Mouse (Mus musculus): Measurements from ENCODE around the gene Gm11939. TPM values are rescaled to one million over a fixed set of nuclear protein-coding genes. Genes with fewer than 3 reads are reported as not detected.

The Gm11939 gene
- polyA plus RNA-seq (2012; rRNA removed), result not detected in 2 replicates

GRCm38 (mm10) chr11:99559366-99559765, at the start of gene Gm11939:
Gm11939 (minus strand) TSS chr11:99559466.

GRCm38 (mm10) chr11:99603208-99603607, 43.9 kb upstream of the Gm11939 start, which contains the start of gene Gm11938:
Gm11938 (minus strand) TSS chr11:99603308.

GRCm38 (mm10) chr11:99597742-99598141, 38.5 kb upstream of the Gm11939 start, which contains the start of gene Krtap9-3:
Krtap9-3 (minus strand) TSS chr11:99598105.

GRCm38 (mm10) chr11:99590981-99591380, 31.7 kb upstream of the Gm11939 start, which contains the start of gene Krtap1-3:
Krtap1-3 (minus strand) TSS chr11:99591339.

GRCm38 (mm10) chr11:99583245-99583704, 24.0 kb upstream of the Gm11939 start, which contains the start of gene Krtap1-4:
Krtap1-4 (minus strand) TSS chr11:99583654.

GRCm38 (mm10) chr11:99580636-99581035, 21.4 kb upstream of the Gm11939 start, which contains the start of gene Krtap1-5:
Krtap1-5 (minus strand) TSS chr11:99581016.

GRCm38 (mm10) chr11:99566530-99566929, 7.3 kb upstream of the Gm11939 start, which contains the start of gene Krtap3-1:
Krtap3-1 (minus strand) TSS chr11:99566630.

GRCm38 (mm10) chr11:99556753-99557152, 2.5 kb downstream of the Gm11939 start, which contains the start of gene Krtap3-2:
Krtap3-2 (minus strand) TSS chr11:99556853.

GRCm38 (mm10) chr11:99550765-99551164, 8.5 kb downstream of the Gm11939 start, which contains the start of gene Krtap3-3:
Krtap3-3 (minus strand) TSS chr11:99550865.

GRCm38 (mm10) chr11:99521288-99521860, 37.9 kb downstream of the Gm11939 start, which contains the start of gene Krt39:
Krt39 (minus strand) TSS chr11:99521338.

Other genes with a start within 250 kb of the Gm11939 start
- 0.01 TPM in 1 of 2 replicates, not detected in the other for gene Krt25, start 236.5 kb downstream of the Gm11939 start, polyA plus RNA-seq (2012; rRNA removed)
- gene Krt26, start 221.5 kb downstream of the Gm11939 start, polyA plus RNA-seq (2012; rRNA removed), result not detected in 2 replicates
- not detected in 2 replicates for gene Krt27, start 208.4 kb downstream of the Gm11939 start, polyA plus RNA-seq (2012; rRNA removed)
- gene Krt28, start 184.6 kb downstream of the Gm11939 start, polyA plus RNA-seq (2012; rRNA removed), result 0.06 TPM in 1 of 2 replicates, not detected in the other
- 1.2 and 1.3 TPM in 2 replicates for gene Krt10, start 170.1 kb downstream of the Gm11939 start, polyA plus RNA-seq (2012; rRNA removed)
- 0.03 and 0.05 TPM in 2 replicates for gene Krt12, start 137.2 kb downstream of the Gm11939 start, polyA plus RNA-seq (2012; rRNA removed)
- gene Krt20, start 121.3 kb downstream of the Gm11939 start, polyA plus RNA-seq (2012; rRNA removed), result 16.0 and 17.2 TPM in 2 replicates
- gene Krt23, start 66.3 kb downstream of the Gm11939 start, polyA plus RNA-seq (2012; rRNA removed), result 0.40 and 0.45 TPM in 2 replicates
- not detected in 2 replicates for gene Krt39, start 38.1 kb downstream of the Gm11939 start, polyA plus RNA-seq (2012; rRNA removed)
- gene Krt40, start 16.3 kb downstream of the Gm11939 start, polyA plus RNA-seq (2012; rRNA removed), result not detected in 2 replicates
- not detected in 2 replicates for gene Krtap3-3, start 8.6 kb downstream of the Gm11939 start, polyA plus RNA-seq (2012; rRNA removed)
- not detected in 2 replicates for gene Krtap3-2, start 2.6 kb downstream of the Gm11939 start, polyA plus RNA-seq (2012; rRNA removed)
- not detected in 2 replicates for gene Krtap3-1, start 7.2 kb upstream of the Gm11939 start, polyA plus RNA-seq (2012; rRNA removed)
- not detected in 2 replicates for gene Krtap1-5, start 21.6 kb upstream of the Gm11939 start, polyA plus RNA-seq (2012; rRNA removed)
- gene Krtap1-4, start 24.2 kb upstream of the Gm11939 start, polyA plus RNA-seq (2012; rRNA removed), result not detected in 2 replicates
- gene Krtap1-3, start 31.9 kb upstream of the Gm11939 start, polyA plus RNA-seq (2012; rRNA removed), result not detected in 2 replicates
- gene Krtap9-3, start 38.6 kb upstream of the Gm11939 start, polyA plus RNA-seq (2012; rRNA removed), result not detected in 2 replicates
- gene Gm11938, start 43.8 kb upstream of the Gm11939 start, polyA plus RNA-seq (2012; rRNA removed), result not detected in 2 replicates
- gene Gm11937, start 50.7 kb upstream of the Gm11939 start, polyA plus RNA-seq (2012; rRNA removed), result not detected in 2 replicates
- not detected in 2 replicates for gene Krtap2-4, start 55.4 kb upstream of the Gm11939 start, polyA plus RNA-seq (2012; rRNA removed)
- not detected in 2 replicates for gene Gm11562, start 61.0 kb upstream of the Gm11939 start, polyA plus RNA-seq (2012; rRNA removed)
- not detected in 2 replicates for gene Krtap4-1, start 68.8 kb upstream of the Gm11939 start, polyA plus RNA-seq (2012; rRNA removed)
- not detected in 2 replicates for gene Krtap4-2, start 75.6 kb upstream of the Gm11939 start, polyA plus RNA-seq (2012; rRNA removed)
- gene Krtap4-7, start 84.6 kb upstream of the Gm11939 start, polyA plus RNA-seq (2012; rRNA removed), result not detected in 2 replicates
- gene Gm11555, start 90.8 kb upstream of the Gm11939 start, polyA plus RNA-seq (2012; rRNA removed), result not detected in 2 replicates
- not detected in 2 replicates for gene Gm11563, start 99.5 kb upstream of the Gm11939 start, polyA plus RNA-seq (2012; rRNA removed)
- not detected in 2 replicates for gene Krtap4-6, start 106.5 kb upstream of the Gm11939 start, polyA plus RNA-seq (2012; rRNA removed)
- not detected in 2 replicates for gene Gm14190, start 131.3 kb upstream of the Gm11939 start, polyA plus RNA-seq (2012; rRNA removed)
- not detected in 2 replicates for gene Gm14180, start 174.8 kb upstream of the Gm11939 start, polyA plus RNA-seq (2012; rRNA removed)
- gene Gm11595, start 213.4 kb upstream of the Gm11939 start, polyA plus RNA-seq (2012; rRNA removed), result not detected in 2 replicates
- gene Krtap4-8, start 221.2 kb upstream of the Gm11939 start, polyA plus RNA-seq (2012; rRNA removed), result not detected in 2 replicates
- not detected in 2 replicates for gene Krtap4-9, start 225.7 kb upstream of the Gm11939 start, polyA plus RNA-seq (2012; rRNA removed)
- gene Gm11596, start 234.0 kb upstream of the Gm11939 start, polyA plus RNA-seq (2012; rRNA removed), result not detected in 2 replicates
- gene Gm11569, start 239.5 kb upstream of the Gm11939 start, polyA plus RNA-seq (2012; rRNA removed), result not detected in 2 replicates
- gene Gm11554, start 245.0 kb upstream of the Gm11939 start, polyA plus RNA-seq (2012; rRNA removed), result not detected in 2 replicates

Data from liver, embryonic 14 days (tissue).